Mouse (Mus musculus): Measurements from ENCODE around the gene 4930404H24Rik. TPM values are rescaled to one million over a fixed set of nuclear protein-coding genes. Genes with fewer than 3 reads are reported as not detected.

Gene 4930404H24Rik
- polyA plus RNA-seq, 1 experiment from 2014 or later = not detected

DNA sequence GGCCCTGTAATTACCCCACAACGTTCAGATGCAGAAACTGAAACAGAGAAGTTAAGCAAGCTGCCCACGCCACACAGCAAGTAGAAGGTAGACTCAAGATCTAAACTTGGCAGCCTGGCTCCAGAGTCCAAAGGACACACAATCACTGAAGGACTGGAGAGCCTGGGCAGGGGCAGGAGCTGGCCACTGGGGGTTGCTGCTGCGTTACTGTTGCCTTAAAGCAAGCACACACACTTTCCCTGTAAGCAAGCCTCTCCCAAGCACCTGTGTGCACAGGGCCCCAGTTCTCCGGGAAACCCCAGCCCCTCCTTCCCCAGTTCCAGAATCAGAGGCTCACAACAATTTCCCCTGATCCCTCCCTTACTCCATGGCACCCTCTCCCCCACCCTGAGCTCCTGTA is 24.4 kb downstream of the 4930404H24Rik start:
- H3K4me1 ChIP-seq = peaks cover 56% of the 10 kb centered on the region
- 51% methylated on average over 4 of the region's 4 CpGs for WGBS
- no peak overlapping the region for H3K4me3 ChIP-seq
- no peaks in the 10 kb centered on the region for H3K9me3 ChIP-seq
- no peaks in the 10 kb centered on the region for H3K36me3 ChIP-seq (replicated peaks)
- H3K27ac ChIP-seq = peak overlapping the region; percentile 51; the same call in 1 of the 2 replicates
- H3K27me3 ChIP-seq (ENCODE audit: poor library complexity, severe bottlenecking) = peaks cover 46% of the 10 kb centered on the region
- DNase-seq (ENCODE audit: extremely low spot score, low spot score) = no peak

DNA sequence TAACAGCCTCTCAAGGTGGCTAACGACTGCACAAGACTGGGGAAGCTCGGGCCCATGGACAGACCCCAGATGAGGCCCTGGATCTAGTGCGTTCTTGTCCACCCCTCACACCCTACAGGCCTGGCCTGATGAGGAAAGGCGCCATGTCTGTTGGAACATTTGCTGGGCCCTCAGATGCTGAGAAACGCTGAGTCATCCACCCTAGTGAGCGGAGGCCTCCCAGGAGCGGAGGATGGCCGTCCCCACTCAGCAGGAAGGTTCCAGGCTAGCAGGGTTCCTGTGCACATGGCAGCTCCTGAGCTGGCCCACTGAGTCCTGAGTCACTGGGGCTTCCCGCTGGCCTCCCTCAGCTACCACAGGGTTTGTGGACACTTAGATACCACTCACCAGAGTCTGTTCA is 27.5 kb downstream of the 4930404H24Rik start:
- Histone ChIP-seq H3K36me3 (replicated peaks) (no peaks in the 10 kb centered on the region), H3K4me1 (peaks cover 67% of the 10 kb centered on the region), H3K4me3 (no peak overlapping the region), H3K9me3 (no peaks in the 10 kb centered on the region), H3K27me3 (ENCODE audit: poor library complexity, severe bottlenecking) (peaks cover 49% of the 10 kb centered on the region), H3K27ac (peak overlapping the region; percentile 45; the same call in 1 of the 2 replicates)
- no peak for DNase-seq (ENCODE audit: extremely low spot score, low spot score)
- 78% methylated on average over 9 of the region's 9 CpGs for WGBS

DNA sequence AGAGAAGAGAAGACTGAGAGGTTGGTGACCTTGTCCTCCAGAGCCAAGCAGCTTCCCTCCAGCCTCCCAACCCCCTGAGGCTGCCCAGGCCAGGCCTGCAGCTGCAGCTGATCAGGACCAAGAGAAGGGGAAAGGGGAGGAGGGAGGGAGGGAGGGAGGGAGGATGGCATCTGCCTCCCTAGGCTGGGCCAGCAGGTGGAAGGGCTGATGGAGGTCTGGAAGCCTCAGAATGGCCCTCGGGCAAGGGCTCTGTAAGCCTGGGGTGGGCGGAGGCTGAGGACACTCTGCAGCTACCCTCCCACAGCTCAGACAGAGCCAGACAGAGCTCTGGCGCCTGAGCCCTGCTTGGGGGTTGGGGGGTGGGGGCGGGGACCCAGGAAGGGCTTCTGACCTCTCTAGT is 29.7 kb downstream of the 4930404H24Rik start:
- Histone ChIP-seq H3K27ac (peak overlapping the region; percentile 77; the same call in 1 of the 2 replicates), H3K4me1 (peaks cover 72% of the 10 kb centered on the region), H3K9me3 (no peaks in the 10 kb centered on the region), H3K27me3 (ENCODE audit: poor library complexity, severe bottlenecking) (peaks cover 52% of the 10 kb centered on the region), H3K4me3 (no peak overlapping the region), H3K36me3 (replicated peaks) (no peaks in the 10 kb centered on the region)
- DNase-seq (ENCODE audit: extremely low spot score, low spot score) = no peak
- 21% methylated on average over 4 of the region's 4 CpGs for WGBS

DNA sequence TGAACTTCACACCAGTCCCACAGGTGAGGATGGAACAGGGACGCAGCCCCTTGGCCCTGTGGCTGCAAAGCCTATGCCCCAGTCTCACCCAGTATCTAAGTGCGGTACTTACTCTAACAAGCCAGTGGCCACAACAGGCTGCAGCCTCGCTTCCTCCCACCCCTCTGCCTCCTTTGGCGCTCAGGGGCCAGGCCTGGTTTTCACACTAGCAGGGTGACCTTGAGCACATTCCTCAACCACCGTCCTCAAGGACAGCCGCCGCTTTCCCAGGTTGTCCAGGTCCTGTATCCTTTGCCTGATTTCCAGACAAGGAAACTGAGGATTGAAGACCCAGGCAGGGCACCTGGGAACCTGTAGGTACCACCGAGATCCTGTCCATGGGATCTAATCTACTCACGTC is 30.6 kb downstream of the 4930404H24Rik start:
- Histone ChIP-seq H3K27ac (peak overlapping the region; percentile 77; the same call in 1 of the 2 replicates), H3K9me3 (no peaks in the 10 kb centered on the region), H3K4me3 (no peak overlapping the region), H3K36me3 (replicated peaks) (no peaks in the 10 kb centered on the region), H3K27me3 (ENCODE audit: poor library complexity, severe bottlenecking) (peaks cover 61% of the 10 kb centered on the region), H3K4me1 (peaks cover 78% of the 10 kb centered on the region)
- DNase-seq (ENCODE audit: extremely low spot score, low spot score) = no peak
- WGBS = 67% methylated on average over 9 of the region's 9 CpGs

DNA sequence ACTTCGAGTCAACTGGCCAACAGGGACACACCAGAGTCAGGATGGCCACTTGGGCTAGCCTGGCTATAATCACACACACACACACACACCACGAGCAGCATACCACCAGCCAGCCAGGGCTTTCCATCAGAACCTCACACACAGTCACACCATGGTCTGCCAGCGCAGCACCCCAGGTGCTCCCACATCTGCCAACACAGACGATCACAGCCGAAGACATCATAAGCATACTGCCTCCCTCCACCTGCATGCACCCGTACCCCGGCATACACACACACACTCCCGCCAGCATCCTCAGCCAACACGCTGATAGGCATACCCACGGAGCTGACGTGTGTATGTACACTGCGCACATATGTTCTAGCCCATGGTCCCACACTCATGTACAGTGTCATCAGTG is 31.1 kb downstream of the 4930404H24Rik start:
- DNase-seq (ENCODE audit: extremely low spot score, low spot score) = no peak
- Histone ChIP-seq H3K4me1 (peaks cover 79% of the 10 kb centered on the region), H3K36me3 (replicated peaks) (no peaks in the 10 kb centered on the region), H3K9me3 (no peaks in the 10 kb centered on the region), H3K27me3 (ENCODE audit: poor library complexity, severe bottlenecking) (peaks cover 66% of the 10 kb centered on the region), H3K4me3 (no peak overlapping the region), H3K27ac (0 out of 2 replicates have a peak overlapping the region, but pooled peaks have one; percentile 26)
- WGBS = 90% methylated on average over 12 of the region's 12 CpGs

DNA sequence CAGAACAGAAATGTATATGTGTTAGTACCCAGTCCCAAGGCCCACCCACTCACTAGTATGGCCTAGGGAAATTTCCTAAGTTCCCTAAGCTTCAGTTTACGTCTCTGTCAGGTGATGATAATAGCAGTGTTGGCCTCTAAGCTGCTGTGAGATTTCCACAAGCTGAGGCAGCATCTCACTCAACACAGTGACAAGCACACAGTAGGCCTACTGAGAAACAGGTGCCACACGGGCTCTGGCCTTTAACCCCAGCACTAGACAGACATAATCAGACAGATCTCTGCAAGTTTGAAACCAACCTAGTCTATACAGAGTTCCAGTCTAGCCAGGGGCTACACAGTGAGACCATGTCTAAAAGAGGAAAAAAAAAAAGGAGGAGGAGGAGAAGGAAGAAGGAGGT is 32.1 kb downstream of the 4930404H24Rik start:
- Histone ChIP-seq H3K27ac (0 out of 2 replicates have a peak overlapping the region, but pooled peaks have one; percentile 92), H3K27me3 (ENCODE audit: poor library complexity, severe bottlenecking) (peaks cover 75% of the 10 kb centered on the region), H3K36me3 (replicated peaks) (no peaks in the 10 kb centered on the region), H3K4me3 (no peak overlapping the region), H3K4me1 (peaks cover 88% of the 10 kb centered on the region), H3K9me3 (no peaks in the 10 kb centered on the region)
- 76% methylated on average over 2 of the region's 2 CpGs for WGBS
- DNase-seq (ENCODE audit: extremely low spot score, low spot score) = no peak

DNA sequence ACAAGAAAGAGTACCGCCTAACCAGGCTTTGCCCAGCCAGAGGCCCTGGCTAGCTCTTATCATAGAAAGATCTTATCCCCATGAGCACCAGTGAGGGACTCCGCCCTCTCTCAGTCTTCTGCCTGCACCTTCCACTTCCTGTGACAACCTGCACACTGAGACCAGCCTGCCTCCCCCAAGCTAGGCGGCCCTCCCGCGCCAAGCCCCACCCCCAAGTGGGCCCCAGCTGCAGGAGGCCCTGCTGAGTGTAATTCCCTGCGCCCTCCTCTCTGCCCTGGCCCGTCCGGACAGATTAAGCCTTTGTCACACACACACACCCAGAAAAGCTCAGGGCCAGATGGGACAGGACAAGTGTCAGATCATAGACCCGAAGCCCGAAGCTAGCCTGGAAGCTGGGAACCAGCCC is 33.3 kb downstream of the 4930404H24Rik start:
- H3K4me1 ChIP-seq = peaks cover 94% of the 10 kb centered on the region
- H3K36me3 ChIP-seq (replicated peaks) = no peaks in the 10 kb centered on the region
- no peaks in the 10 kb centered on the region for H3K9me3 ChIP-seq
- peak; percentile 44 for DNase-seq (ENCODE audit: extremely low spot score, low spot score)
- 11% methylated on average over 10 of the region's 10 CpGs for WGBS
- peak overlapping the region; percentile 92 for H3K27ac ChIP-seq
- H3K27me3 ChIP-seq (ENCODE audit: poor library complexity, severe bottlenecking) = peaks cover 86% of the 10 kb centered on the region
- peak overlapping the region; percentile 27 for H3K4me3 ChIP-seq

DNA sequence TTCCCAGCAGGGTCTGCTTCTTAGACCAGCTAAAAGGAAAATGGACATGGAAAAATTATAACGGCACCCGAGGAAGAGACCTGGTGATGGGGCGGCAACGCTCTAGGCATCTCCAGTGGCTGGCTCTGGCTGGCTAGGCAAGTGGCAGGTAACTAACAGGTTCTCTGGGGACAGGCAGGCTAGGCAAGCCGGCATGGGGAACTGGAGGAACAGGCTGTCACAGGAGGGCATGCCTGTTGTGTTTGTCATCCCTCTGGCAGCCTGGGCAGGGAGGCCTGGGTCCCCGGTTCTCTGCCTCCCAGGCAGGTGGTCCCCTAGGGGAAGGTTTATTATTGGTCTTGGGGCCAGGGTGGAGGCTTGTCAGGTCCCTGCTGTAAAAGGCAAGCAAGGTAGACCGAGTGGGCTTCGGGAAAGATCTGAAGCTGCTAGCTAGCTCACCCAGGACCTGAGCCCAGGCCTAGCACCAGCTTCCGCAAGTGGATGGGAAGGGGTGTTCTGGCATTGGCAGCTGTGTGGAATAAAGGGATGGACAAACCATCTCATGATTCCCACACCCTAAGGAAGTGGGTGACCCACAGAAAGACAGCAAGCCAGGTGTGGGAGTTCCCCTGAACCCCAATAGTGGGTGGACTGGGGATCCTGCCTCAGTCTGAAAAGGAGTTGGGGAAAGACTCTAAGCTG is 34.4 kb downstream of the 4930404H24Rik start:
- no peak for DNase-seq (ENCODE audit: extremely low spot score, low spot score)
- Histone ChIP-seq H3K27ac (peak overlapping the region; percentile 92), H3K9me3 (no peaks in the 10 kb centered on the region), H3K36me3 (replicated peaks) (no peaks in the 10 kb centered on the region), H3K4me1 (peaks cover 83% of the 10 kb centered on the region), H3K27me3 (ENCODE audit: poor library complexity, severe bottlenecking) (peaks cover 96% of the 10 kb centered on the region), H3K4me3 (peak overlapping the region; percentile 79)
- 51% methylated on average over 9 of the region's 9 CpGs for WGBS

DNA sequence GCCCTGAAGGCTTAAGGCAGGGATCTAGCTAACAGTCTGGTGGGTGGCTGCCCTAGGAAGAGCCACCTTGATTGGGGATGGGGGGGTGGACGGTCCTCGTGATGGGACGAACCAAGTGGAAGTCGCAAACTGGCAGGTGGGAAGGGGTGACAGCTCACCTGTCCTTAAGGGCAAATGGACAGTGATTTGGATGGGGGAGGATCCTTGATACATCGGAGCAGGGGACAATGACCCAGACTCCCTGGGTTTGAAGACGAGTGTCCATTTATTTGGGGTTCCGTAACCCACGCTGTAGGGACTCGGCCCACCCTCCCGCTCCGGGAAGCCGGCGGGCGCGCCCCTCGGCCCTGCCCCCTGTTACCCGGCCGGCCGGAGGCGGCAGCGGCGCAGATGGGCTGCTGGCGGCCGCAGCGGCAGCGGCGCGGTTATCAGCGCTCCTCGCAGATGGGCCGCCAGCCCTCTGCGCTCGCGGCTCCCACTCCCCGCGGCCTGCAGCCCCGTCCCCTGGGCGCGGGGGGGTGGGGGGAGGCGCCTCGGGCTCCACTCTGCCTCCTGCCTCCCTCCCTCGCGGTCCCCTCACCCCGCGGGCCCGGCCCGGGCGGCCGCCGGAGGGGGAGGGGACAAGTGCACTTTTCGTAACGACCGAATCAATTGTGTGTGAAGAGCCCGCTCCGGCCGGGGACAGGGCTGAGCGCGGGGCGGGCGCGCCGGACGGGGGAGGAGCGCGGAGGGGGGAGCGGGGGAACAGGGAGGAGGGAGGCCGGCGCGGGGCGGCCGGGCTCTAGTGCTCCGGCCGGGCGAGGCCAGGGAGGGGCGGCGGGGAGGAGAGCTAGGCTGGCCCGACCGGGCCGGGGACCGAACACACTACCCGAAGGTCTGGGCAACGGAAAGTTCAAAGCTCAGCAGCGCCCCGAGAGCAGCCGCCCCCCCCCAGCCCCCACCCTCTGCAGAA is 35.3 kb downstream of the 4930404H24Rik start:
- Histone ChIP-seq H3K4me1 (peaks cover 75% of the 10 kb centered on the region), H3K27me3 (ENCODE audit: poor library complexity, severe bottlenecking) (peaks cover 97% of the 10 kb centered on the region), H3K9me3 (no peaks in the 10 kb centered on the region), H3K36me3 (replicated peaks) (no peaks in the 10 kb centered on the region), H3K4me3 (peak overlapping the region; percentile 79), H3K27ac (peak overlapping the region; percentile 92)
- DNase-seq (ENCODE audit: extremely low spot score, low spot score) = peak; percentile 71
- WGBS = 2% methylated on average over 64 of the region's 85 CpGs

DNA sequence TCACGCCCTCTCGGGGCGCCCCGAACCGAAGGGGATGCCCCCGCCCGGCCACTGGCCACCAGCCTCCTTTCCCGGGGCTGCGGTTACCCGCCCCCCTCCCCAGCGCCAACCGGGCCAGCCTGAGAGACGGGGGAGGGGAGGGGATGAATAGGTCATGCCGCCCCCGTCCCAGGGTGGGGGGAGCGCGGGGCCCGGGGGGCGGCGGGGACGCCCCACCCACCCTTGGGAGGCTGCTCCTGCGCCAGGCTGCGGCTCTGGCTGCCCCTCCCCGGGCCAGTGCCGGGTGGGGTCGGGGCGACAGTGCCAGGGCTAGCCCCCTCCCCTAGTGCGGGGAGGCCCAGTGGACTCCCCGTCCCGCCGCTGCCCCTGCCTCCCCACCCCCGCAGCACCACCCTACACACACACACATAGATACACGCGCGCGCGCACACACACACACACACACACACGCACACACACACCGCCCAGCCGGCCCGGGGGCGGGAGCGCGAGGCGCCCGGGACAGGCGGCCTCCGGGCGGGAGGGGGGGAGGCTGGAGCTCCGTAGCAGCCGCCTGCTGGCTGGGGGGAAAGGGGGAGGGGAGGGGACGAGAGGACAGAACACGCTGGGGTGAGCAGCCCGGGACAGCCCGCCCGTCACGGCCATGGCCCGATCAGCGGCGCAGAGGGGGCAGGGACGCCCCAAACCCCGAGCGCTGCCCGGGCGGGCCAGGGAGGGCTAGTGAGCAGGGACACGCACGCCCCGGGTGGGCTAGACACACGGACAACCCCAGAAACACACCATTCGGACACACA is 36.2 kb downstream of the 4930404H24Rik start:
- H3K9me3 ChIP-seq = no peaks in the 10 kb centered on the region
- peaks cover 88% of the 10 kb centered on the region for H3K27me3 ChIP-seq (ENCODE audit: poor library complexity, severe bottlenecking)
- H3K27ac ChIP-seq = peak overlapping the region; percentile 92
- H3K4me1 ChIP-seq = peaks cover 65% of the 10 kb centered on the region
- WGBS = 1% methylated on average over 34 of the region's 70 CpGs
- peak overlapping the region; percentile 79 for H3K4me3 ChIP-seq
- H3K36me3 ChIP-seq (replicated peaks) = no peaks in the 10 kb centered on the region
- DNase-seq (ENCODE audit: extremely low spot score, low spot score) = peak; percentile 68

DNA sequence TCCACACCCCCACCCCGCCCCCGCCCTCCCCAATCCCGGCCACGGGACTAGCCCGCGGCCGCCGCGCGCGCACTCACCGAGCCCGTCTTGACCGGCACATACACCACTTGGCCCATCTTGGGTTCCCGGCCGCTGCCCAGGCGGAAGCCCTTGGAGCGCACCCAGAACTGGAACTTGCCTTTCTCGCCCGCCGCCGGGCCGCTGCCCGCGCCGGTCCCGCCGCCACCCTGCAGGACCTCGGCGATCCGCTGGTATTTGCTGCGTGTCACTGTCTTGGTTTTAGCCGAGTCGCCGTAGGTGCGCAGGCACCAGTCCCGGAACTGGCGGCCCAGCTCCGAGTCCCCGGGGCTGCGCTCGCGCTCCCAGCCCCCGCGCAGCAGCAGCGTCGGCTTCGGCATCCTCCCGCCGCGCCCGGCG is 36.8 kb downstream of the 4930404H24Rik start:
- no peaks in the 10 kb centered on the region for H3K9me3 ChIP-seq
- DNase-seq (ENCODE audit: extremely low spot score, low spot score) = no peak
- peaks cover 60% of the 10 kb centered on the region for H3K4me1 ChIP-seq
- H3K27ac ChIP-seq = peak overlapping the region; percentile 92
- peaks cover 82% of the 10 kb centered on the region for H3K27me3 ChIP-seq (ENCODE audit: poor library complexity, severe bottlenecking)
- H3K36me3 ChIP-seq (replicated peaks) = no peaks in the 10 kb centered on the region
- H3K4me3 ChIP-seq = peak overlapping the region; percentile 79
- WGBS = under 1% methylated on average over 53 of the region's 53 CpGs

All from forebrain, embryonic 10.5 days (tissue).